Mouse (Mus musculus): ENCODE measurements around the gene Fam166a.

Gene Fam166a

DNA sequence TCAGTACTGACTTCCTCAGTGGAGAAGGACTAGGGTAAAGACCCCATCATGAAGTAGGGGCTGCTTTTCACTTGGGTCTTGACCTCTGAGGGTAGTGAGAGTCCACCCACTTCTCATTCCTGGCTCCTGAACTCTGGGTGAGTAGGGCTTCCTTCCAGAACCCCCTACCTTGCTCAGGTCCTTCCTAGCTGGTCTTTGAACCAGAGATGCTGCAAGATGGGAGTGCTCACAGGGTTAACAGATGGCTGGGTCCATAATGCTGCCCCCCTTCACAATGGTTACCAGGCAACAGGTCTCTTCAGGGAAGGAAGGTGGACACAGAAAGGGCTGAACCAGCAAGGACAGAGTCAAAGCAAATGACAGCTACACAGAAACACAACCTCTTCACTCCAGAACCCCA lies at the start of gene Fam166a:
Fam166a (plus strand) TSS at position 301 of the 400 bp plus-strand sequence.
- DNase-seq = no peak

DNA sequence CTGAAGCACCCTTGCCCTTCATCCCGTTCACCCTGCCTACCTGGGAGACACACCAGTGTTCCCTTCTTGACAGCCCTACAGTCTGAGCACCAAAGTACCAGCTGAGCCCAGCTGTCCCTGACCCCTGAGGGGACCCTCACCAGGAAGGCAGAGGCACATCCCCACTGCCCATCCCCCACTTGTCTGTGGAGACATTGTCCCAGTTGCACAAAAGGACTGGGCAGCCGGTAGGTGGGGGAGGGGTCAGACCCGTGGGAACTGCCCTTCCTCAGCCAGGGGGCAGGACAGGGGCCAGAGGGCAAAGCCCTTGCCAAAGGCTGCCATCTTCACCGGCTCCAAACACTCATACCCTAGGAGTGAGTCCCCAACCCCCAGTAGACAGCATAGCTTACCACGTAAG lies 48.8 kb upstream of the Fam166a start:
- DNase-seq = no peak

GRCm38 (mm10) chr2:25170326-25171100 lies 48.0 kb upstream of the Fam166a start:
- no peak for DNase-seq

DNA sequence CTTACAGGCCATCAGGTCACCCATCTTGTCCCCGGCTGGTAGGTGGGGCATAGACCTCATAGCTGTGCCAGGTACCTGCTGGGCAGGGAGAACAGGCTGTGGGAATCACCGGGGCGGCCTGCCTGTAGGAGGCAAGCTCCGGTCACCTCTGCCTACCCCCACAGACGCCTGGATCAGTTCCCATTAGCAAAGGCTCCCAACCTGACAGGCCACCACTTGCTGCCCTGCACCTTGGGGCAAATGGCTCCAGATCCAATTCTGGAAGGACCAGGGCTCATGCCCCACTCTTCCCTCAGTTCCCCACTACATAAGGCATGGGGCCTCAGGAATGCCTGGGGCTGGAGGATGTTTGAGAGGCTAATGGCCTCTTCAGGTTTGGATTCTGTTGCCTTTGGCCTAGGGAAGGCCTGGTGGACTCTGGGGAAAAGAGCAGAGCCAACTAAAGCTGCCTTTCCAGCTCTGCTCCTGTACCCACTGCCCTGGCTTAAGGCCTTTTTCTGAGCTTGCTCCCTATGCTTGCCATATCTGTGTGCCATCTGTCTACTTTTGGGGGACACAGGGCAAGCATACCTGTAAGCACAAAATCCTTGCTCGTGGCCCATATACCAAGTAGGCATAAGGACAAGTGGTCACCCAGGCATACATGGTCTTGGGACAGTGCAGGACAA lies 47.3 kb upstream of the Fam166a start:
- DNase-seq = no peak

- no peak for DNase-seq
These were observed 46.8 kb upstream of the Fam166a start for GRCm38 (mm10) chr2:25171769-25172153.

DNA sequence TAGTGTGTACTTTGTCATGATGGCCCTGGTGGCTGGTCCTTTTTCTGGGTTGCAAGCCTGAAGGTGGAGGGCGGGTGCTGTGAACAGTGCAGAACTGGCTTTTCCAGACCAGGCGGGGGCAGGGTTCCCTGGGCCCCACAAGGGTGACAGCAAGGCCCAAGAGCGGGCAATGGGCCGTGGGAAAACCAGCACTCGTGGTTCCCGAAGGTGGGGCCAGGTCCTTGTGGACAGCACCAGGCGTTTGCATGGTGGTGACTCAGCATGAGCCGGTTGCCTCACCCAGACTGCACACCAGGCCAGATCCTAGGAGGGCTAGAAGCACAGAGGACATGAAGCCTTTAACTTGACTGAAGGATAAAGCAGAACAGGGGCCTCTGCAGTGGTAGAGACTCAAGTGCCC lies 45.9 kb upstream of the Fam166a start:
- DNase-seq = no peak

DNA sequence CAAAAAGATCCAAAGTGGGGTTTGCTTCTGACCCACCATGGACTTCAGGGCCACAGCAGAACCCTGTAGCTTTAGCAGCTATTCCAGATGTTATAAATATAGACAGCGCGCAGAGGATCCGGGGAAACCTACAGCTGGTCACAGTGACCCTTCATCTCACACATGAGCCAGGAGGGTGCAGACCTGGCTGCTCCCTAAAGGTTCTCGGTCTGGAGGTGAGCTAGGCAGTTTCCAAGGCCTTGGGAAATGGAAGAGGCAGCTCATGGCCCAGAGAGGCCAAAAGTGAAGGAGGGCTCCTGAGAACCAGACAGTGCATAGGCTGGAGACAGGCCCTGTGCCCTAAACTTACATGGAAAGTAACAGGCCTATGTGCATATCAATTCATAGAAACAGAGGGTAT lies 44.7 kb upstream of the Fam166a start:
- DNase-seq = no peak

DNA sequence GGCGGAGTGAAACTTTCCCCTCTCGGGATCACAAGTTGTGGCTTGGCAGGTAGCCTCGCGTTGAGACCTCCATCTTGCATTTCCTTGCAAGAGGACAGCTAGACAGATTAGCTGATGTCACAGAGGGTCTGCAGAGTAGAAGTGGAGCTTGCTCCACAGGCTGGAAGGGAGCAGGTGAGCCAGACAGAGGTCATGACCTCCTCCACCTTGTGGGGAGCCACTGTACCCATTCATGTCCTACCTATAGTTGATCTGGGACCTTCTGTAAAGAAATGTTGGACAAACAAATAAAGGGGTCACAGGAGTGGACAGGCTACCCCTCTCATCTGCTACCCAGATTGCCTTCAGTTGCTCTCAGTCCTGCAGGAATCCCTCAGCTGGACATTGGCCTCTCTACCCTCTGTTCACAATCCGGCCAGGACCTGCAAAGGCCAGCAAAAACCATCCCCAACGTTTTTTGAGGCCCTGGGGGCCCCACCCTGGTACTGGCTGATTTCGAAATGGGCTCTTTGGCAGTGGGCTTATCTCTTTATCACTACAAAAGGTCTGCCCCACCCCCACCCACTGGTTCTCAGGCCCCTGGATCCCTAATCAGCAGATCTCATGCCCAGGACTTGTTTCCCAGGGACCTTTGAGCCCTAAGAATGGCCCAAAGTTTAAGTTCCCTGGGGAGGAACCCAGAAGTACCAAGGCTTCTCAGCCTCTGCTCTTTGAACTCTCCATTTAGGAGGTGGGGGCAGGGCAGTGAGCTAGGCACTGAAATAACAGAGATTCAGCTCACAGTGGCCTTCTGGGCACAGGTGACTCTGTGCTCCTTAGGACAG lies 43.5 kb upstream of the Fam166a start:
- DNase-seq = no peak

GRCm38 (mm10) chr2:25175690-25176078 lies 42.9 kb upstream of the Fam166a start:
- no peak for DNase-seq

- DNase-seq = no peak
These were observed 42.0 kb upstream of the Fam166a start for GRCm38 (mm10) chr2:25176573-25176972.

DNA sequence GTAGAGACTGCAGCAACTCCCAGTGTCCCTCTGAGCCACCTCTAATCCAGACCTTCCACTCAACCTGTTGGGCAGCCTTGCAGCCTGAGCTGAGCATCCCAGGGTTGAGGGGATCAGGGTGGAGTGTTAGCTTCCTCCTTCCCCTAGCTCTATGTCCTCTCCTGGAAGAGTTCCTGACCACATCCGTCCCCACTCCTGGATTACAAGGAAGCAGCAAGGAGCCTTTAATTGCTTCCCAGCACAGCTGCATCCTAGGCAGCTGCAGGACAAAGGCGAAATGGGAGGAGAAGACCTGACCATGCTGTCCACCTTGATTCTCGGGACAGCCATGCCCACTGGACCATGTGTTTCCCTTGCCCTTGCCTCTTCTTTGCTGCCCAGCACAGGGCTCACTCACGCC lies 41.5 kb upstream of the Fam166a start:
- no peak for DNase-seq

GRCm38 (mm10) chr2:25177685-25178084 lies 40.9 kb upstream of the Fam166a start:
- no peak for DNase-seq

- no peak for DNase-seq
These were observed 40.1 kb upstream of the Fam166a start for GRCm38 (mm10) chr2:25178285-25178972.

DNA sequence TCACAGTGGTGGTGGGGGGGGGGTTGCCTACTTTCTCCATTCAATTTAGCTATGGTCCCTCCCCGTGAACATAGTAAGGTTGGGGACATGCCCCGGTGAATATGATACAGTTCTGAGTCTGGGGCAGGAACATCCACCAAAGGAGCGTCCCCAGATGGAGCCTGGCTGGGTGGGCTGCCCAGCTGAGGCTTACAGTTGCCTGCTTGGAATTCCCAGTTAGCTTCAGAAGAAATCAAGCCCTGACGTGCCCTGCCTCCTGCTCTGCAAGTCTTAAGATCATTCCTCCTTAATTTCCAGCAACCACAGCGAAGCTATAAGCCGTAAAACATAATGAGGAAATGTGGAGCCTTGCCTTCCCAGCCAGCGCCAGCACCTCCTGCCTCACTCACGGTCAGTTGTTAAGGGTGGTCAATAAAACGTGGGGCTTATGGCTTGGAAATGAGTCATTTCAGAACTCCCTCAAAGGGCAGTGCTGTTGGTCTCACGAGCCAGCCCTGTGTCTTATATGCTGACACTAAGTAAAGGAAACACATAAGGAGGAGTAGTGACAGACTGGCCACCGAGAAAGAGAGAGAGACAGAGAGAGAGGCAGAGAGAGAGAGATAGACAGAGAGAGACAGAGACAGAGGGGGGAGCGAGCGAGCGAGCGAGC lies 38.9 kb upstream of the Fam166a start:
- peak; percentile 4 for DNase-seq

DNA sequence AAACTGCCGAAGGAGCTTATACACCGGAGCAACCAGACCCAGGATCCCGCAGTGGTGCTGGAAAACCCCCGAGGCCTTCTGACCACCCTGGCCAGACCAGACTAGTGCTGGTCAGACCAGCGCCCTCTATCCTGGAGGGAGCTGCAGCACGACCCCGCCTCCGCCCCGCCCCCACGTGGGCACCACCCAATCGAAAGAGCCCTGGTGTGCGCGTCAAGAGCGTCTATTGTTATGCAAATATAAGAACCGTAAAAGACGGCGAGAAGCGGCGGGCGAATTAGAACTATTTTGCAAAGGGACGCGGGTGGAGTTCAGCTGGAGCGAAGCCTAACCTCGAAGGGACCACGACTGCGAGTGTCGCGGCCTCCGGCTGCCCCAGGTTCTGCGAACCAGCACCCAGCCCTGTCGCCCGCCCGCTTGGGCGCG lies 38.1 kb upstream of the Fam166a start, which contains the start of gene Nrarp:
Nrarp (plus strand) TSS at position 281 of the 426 bp plus-strand sequence.
- peak; percentile 90 for DNase-seq

DNA sequence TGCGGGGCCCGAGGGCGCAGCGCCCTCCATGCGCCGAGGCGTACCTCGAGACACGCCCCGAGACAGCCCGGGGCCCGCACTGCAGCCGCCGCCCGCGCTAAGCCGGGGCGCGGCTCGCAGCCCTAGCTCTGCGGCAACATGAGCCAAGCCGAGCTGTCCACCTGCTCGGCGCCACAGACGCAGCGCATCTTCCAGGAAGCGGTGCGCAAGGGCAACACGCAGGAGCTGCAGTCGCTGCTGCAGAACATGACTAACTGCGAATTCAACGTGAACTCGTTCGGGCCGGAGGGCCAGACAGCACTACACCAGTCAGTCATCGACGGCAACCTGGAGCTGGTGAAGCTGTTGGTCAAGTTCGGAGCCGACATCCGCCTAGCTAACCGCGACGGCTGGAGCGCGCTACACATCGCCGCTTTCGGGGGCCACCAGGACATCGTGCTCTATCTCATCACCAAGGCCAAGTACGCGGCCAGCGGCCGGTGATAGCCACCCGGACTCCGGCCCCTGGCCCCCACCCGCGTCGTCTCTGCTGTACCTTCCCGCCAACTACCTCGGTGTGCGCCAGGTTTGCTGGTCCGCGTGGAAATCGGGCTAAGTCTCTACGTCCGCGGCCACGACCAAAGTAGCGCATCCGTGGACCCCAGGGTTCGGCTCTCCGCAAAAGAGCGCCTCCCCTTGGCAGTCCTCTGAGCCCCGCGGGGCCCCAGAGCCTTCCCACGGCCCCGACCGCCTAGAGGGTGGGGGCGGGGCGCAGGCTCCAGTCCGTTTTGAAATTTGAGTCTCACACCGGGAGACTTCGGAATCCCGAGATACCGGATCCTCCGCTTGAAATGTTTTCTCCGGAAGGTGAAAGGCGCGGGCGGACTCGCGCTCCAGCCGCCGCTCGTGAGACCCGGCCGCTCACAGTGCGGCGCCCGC lies 37.3 kb upstream of the Fam166a start:
- no peak for DNase-seq

- no peak for DNase-seq
These were observed 36.6 kb upstream of the Fam166a start for GRCm38 (mm10) chr2:25181891-25182397.

GRCm38 (mm10) chr2:25182664-25183063 lies 35.9 kb upstream of the Fam166a start:
- DNase-seq = no peak

DNA sequence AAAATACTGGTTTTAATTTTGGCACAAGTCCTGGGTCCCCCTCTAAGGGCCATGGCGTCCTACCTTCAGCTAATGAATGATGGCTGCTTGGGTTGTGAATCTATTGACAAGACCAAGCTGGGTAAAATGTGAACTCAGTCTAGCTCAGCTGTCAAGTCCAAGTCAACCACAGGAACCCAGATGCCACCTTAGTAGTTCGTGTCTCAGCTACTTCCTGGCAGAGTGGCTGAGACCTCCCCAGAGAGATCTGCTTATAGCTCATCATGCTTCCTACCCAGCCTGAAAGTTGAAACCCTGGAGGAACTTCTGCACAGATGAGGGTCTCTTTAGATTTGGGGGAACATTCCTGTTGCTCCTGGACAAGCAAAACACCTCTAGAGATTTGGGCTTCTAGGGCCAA lies 35.2 kb upstream of the Fam166a start:
- DNase-seq = no peak

DNA sequence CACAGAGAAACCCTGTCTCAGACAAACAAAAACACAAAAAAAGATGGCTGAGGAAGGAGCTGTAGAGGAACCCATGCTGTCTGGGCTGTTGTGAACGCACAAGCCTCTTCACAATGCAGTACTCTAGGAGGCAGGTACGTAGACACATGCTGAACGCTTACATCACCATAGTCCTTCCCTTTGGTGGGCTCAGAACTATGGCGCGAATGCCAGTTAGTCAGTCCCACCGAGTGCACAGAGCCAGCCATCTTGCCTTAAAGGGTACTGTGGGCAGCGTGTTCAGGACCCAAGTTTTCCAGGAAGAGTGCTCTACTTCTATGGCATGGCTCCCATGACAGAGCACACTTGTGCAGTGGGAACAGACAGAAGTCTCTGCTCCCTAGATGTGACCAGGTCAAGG lies 34.0 kb upstream of the Fam166a start:
- DNase-seq = no peak

Data from right cerebral cortex, postnatal 25 days (tissue).